ENCODE assay signal across 20 mouse cellular contexts in the genomic region with DNA sequence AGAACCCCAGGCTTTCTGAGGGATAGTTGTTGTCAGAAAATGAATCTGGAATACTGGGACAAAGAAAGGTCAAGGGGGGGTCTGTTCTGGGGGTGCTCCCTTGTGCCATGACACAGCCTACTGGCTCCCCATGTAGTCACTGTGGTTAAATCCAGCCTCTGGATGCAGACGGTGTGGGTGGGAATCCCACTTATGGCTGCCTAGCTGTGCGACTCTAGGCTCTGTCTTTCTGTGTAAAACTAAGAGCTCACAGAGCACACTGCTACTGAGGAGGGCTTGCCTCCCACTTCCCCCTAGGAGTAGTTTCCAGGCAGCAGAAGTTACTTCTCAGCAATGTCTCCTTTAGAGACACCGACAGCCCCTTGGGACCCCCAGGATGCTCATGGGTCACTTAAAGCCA. TPM values are rescaled to one million over a fixed set of nuclear protein-coding genes. Genes with fewer than 3 reads are reported as not detected.
A peak's percentile ranks its signal among the peaks of the same experiment; 100 is the strongest.
DNase-seq lines count a peak whose midpoint lies in the region; ATAC-seq and TF ChIP-seq lines count a peak whose summit lies in the region.
"Had no signal": no experiment of that assay in that cellular context is flagged by ENCODE, and none has a peak within 500 bp of the region (broad histone marks: within the 10 kb centered on the region; RNA-seq: fewer than 3 reads in every experiment).

No protein-coding gene starts in this region.

- H3K27me3 ChIP-seq in lung, postnatal 0 days (replicated peaks; ENCODE audit: insufficient read depth, low read length) = no peaks in the 10 kb centered on the region
- H3K27me3 ChIP-seq in liver, embryonic 12.5 days (replicated peaks) = peaks cover 12% of the 10 kb centered on the region
- H3K27me3 ChIP-seq in stomach, embryonic 16.5 days (ENCODE audit: control insufficient read depth, insufficient read depth, low read length) = peaks cover 3% of the 10 kb centered on the region; the same call in 1 of the 2 replicates

- DNase-seq in frontal cortex, postnatal 14 days (ENCODE audit: low spot score in 2 of 2) = no peak
- no peak for DNase-seq in lung, postnatal 0 days (ENCODE audit: low spot score)
- no peak for DNase-seq in lung, postnatal 4 days
- DNase-seq in cerebellum, adult 9-11 months = no peak
- no peak for DNase-seq in cerebellum, postnatal 10 days
- DNase-seq: adrenal gland, adult 8-10 months; cerebellum, adult 9-10 months; embryo, embryonic 11 days; gastrocnemius, postnatal 36 days; thymus, postnatal 4 days had no signal

- no peaks in the 10 kb centered on the region for H3K9me3 ChIP-seq in lung, postnatal 0 days (ENCODE audit: low read length)
- no peaks in the 10 kb centered on the region for H3K9me3 ChIP-seq in liver, embryonic 12.5 days (replicated peaks)
- 0 out of 2 replicates have a peak, but pooled peaks cover 3% of the 10 kb centered on the region for H3K9me3 ChIP-seq in stomach, embryonic 16.5 days (replicated peaks; ENCODE audit: control insufficient read depth, low read length)
- H3K9me3 ChIP-seq: embryonic facial prominence, embryonic 15.5 days; heart, embryonic 13.5 days; neural tube, embryonic 13.5 days had no signal

- H3K36me3 ChIP-seq in lung, postnatal 0 days (ENCODE audit: insufficient read depth, low read length) = no peaks in the 10 kb centered on the region
- H3K36me3 ChIP-seq in liver, embryonic 12.5 days = no peaks in the 10 kb centered on the region
- H3K36me3 ChIP-seq in stomach, embryonic 16.5 days (ENCODE audit: control insufficient read depth, insufficient read depth, low read length) = no peaks in the 10 kb centered on the region
- H3K36me3 ChIP-seq: embryonic facial prominence, embryonic 15.5 days; heart, embryonic 13.5 days; neural tube, embryonic 13.5 days had no signal

- peak overlapping the region; percentile 68 for H3K27ac ChIP-seq in lung, postnatal 0 days (ENCODE audit: low read length)
- peak overlapping the region; percentile 71 for H3K27ac ChIP-seq in liver, embryonic 12.5 days
- H3K27ac ChIP-seq in stomach, embryonic 16.5 days (ENCODE audit: low read length) = 0 out of 2 replicates have a peak overlapping the region, but pooled peaks have one; percentile 38
- H3K27ac ChIP-seq: embryonic facial prominence, embryonic 15.5 days; layer of hippocampus, adult 2 months; neural tube, embryonic 13.5 days had no signal

- TF ChIP-seq EP300 in lung, postnatal 0 days (IDR thresholded peaks at IDR 0.05) = no peak

- TF ChIP-seq CTCF in lung, postnatal 0 days (IDR thresholded peaks at IDR 0.05) = no peak

- 72% methylated on average over 3 of the region's 3 CpGs for WGBS in lung, postnatal 0 days
- 69% methylated on average over 3 of the region's 3 CpGs for WGBS in liver, embryonic 12.5 days (ENCODE audit: insufficient replicate concordance)
- WGBS in stomach, embryonic 16.5 days = 85% methylated on average over 3 of the region's 3 CpGs

- no peak overlapping the region for H3K4me3 ChIP-seq in lung, postnatal 0 days (ENCODE audit: low read depth, low read length)
- H3K4me3 ChIP-seq in liver, embryonic 12.5 days = no peak overlapping the region
- no peak overlapping the region for H3K4me3 ChIP-seq in stomach, embryonic 16.5 days (replicated peaks; ENCODE audit: low read length)
- H3K4me3 ChIP-seq: embryonic facial prominence, embryonic 15.5 days; heart, embryonic 13.5 days; layer of hippocampus, adult 2 months; neural tube, embryonic 13.5 days had no signal

- H3K4me2 ChIP-seq in lung, postnatal 0 days (replicated peaks; ENCODE audit: low read depth, low read length) = no peak overlapping the region
- no peak overlapping the region for H3K4me2 ChIP-seq in liver, embryonic 12.5 days
- H3K4me2 ChIP-seq in stomach, embryonic 16.5 days (ENCODE audit: low read depth, low read length) = no peak overlapping the region
- H3K4me2 ChIP-seq: embryonic facial prominence, embryonic 15.5 days; heart, embryonic 13.5 days; midbrain, embryonic 11.5 days; neural tube, embryonic 13.5 days had no signal

- H3K9ac ChIP-seq in lung, postnatal 0 days (replicated peaks; ENCODE audit: low read depth) = no peak overlapping the region
- H3K9ac ChIP-seq in liver, embryonic 12.5 days = 0 out of 2 replicates have a peak overlapping the region, but pooled peaks have one; percentile 12
- H3K9ac ChIP-seq in stomach, embryonic 16.5 days (ENCODE audit: low read length) = no peak overlapping the region
- H3K9ac ChIP-seq: embryonic facial prominence, embryonic 15.5 days; heart, embryonic 13.5 days; neural tube, embryonic 13.5 days had no signal

- H3K4me1 ChIP-seq in lung, postnatal 0 days (ENCODE audit: insufficient read depth, low read depth, low read length) = no peaks in the 10 kb centered on the region; the same call in 1 of the 2 replicates
- peaks cover 94% of the 10 kb centered on the region for H3K4me1 ChIP-seq in liver, embryonic 12.5 days
- peaks cover 13% of the 10 kb centered on the region for H3K4me1 ChIP-seq in stomach, embryonic 16.5 days (ENCODE audit: control insufficient read depth, insufficient read depth, low read length)

- peak; percentile 53; the same call in 1 of the 2 replicates for ATAC-seq in frontal cortex, adult (ENCODE audit: low TSS enrichment)
- ATAC-seq in lung, postnatal 0 days = no peak
- ATAC-seq in liver, embryonic 12.5 days = no peak
- no peak for ATAC-seq in stomach, embryonic 16.5 days (ENCODE audit: insufficient read depth, low FRiP score)
- ATAC-seq: CD4-positive, CD25-positive, alpha-beta regulatory T cell, adult 4 months had no signal

RNA-seq across cellular contexts. Expression of a gene that starts 6.1 kb away (rescaled TPM):
- 17.0 and 26.3 TPM in 2 replicates for polyA plus RNA-seq in lung, postnatal 0 days (2015; fragmentation: Nextera tagmentation; extraction: Ambion mirVana)
- 88.6 and 94.9 TPM in 2 replicates for polyA plus RNA-seq in liver, embryonic 12.5 days (2016; fragmentation: Nextera tagmentation; extraction: Ambion mirVana)
- 11.2 and 12.8 TPM in 2 replicates for polyA plus RNA-seq in stomach, embryonic 16.5 days (2015; fragmentation: Nextera tagmentation; extraction: Ambion mirVana)
- polyA plus RNA-seq: CD4-positive, CD25-positive, alpha-beta regulatory T cell, adult 4 months had no signal

RNA-seq across cellular contexts. Expression of a gene that starts 19.4 kb away (rescaled TPM):
- 21.3 and 24.4 TPM in 2 replicates for polyA plus RNA-seq in lung, postnatal 0 days (2015; fragmentation: Nextera tagmentation; extraction: Ambion mirVana)
- 15.5 and 18.2 TPM in 2 replicates for polyA plus RNA-seq in liver, embryonic 12.5 days (2016; fragmentation: Nextera tagmentation; extraction: Ambion mirVana)
- 9.0 and 9.6 TPM in 2 replicates for polyA plus RNA-seq in stomach, embryonic 16.5 days (2015; fragmentation: Nextera tagmentation; extraction: Ambion mirVana)
- polyA plus RNA-seq: CD4-positive, CD25-positive, alpha-beta regulatory T cell, adult 4 months had no signal

RNA-seq across cellular contexts. Expression of a gene that starts 29.6 kb away (rescaled TPM):
- 0.37 and 1.1 TPM in 2 replicates for polyA plus RNA-seq in lung, postnatal 0 days (2015; fragmentation: Nextera tagmentation; extraction: Ambion mirVana)
- 0.28 TPM in 1 of 2 replicates, not detected in the other for polyA plus RNA-seq in liver, embryonic 12.5 days (2016; fragmentation: Nextera tagmentation; extraction: Ambion mirVana)
- 1.4 and 1.6 TPM in 2 replicates for polyA plus RNA-seq in stomach, embryonic 16.5 days (2015; fragmentation: Nextera tagmentation; extraction: Ambion mirVana)
- polyA plus RNA-seq: CD4-positive, CD25-positive, alpha-beta regulatory T cell, adult 4 months; forebrain, embryonic 11.5 days; midbrain, embryonic 11.5 days; neural tube, embryonic 13.5 days had no signal

RNA-seq across cellular contexts. Expression of a gene that starts 49.5 kb away (rescaled TPM):
- 1.9 and 2.7 TPM in 2 replicates for polyA plus RNA-seq in lung, postnatal 0 days (2015; fragmentation: Nextera tagmentation; extraction: Ambion mirVana)
- 1.8 and 2.4 TPM in 2 replicates for polyA plus RNA-seq in liver, embryonic 12.5 days (2016; fragmentation: Nextera tagmentation; extraction: Ambion mirVana)
- polyA plus RNA-seq in stomach, embryonic 16.5 days (2015; fragmentation: Nextera tagmentation; extraction: Ambion mirVana) = 12.9 and 15.2 TPM in 2 replicates
- polyA plus RNA-seq: CD4-positive, CD25-positive, alpha-beta regulatory T cell, adult 4 months had no signal

RNA-seq across cellular contexts. Expression of a gene that starts 58.7 kb away (rescaled TPM):
- polyA plus RNA-seq in lung, postnatal 0 days (2015; fragmentation: Nextera tagmentation; extraction: Ambion mirVana) = 29.0 and 32.5 TPM in 2 replicates
- polyA plus RNA-seq in liver, embryonic 12.5 days (2016; fragmentation: Nextera tagmentation; extraction: Ambion mirVana) = 13.0 and 15.1 TPM in 2 replicates
- 29.3 and 32.9 TPM in 2 replicates for polyA plus RNA-seq in stomach, embryonic 16.5 days (2015; fragmentation: Nextera tagmentation; extraction: Ambion mirVana)
